Mouse (Mus musculus) layer of hippocampus, adult 8-10 months (tissue): ENCODE measurements at regions not wholly inside any gene's neighbourhood (a gene's known extent, or its start where the extent isn't known, plus 50 kb on each side); places are given as distances from the start of the nearest gene placed in this dataset.

ENCODE experiments used
- DNase-seq, 2 experiments: peaks; one replicate each; pipeline ENCODE4 v3.0.0; 2022; ENCODE audit warnings: low spot score in 2 of 2

- no peak for DNase-seq
These were observed 296.9 kb upstream of the Gm21798 start for GRCm38 (mm10) chr15:64520568-64520967.

GRCm38 (mm10) chr15:64532260-64533120 is 285.0 kb upstream of the Gm21798 start:
- DNase-seq: no peak

GRCm38 (mm10) chr15:64533169-64533795 is 284.2 kb upstream of the Gm21798 start:
- DNase-seq: no peak

- DNase-seq: no peak
These were observed 283.3 kb upstream of the Gm21798 start for GRCm38 (mm10) chr15:64534166-64534565.

GRCm38 (mm10) chr15:64535160-64535559 is 282.3 kb upstream of the Gm21798 start:
- no peak for DNase-seq

- DNase-seq: no peak
These were observed 276.1 kb upstream of the Gm21798 start for GRCm38 (mm10) chr15:64541395-64541794.

GRCm38 (mm10) chr15:64542250-64542901 is 275.1 kb upstream of the Gm21798 start:
- no peak for DNase-seq

GRCm38 (mm10) chr15:64542908-64543307 is 274.6 kb upstream of the Gm21798 start:
- DNase-seq: no peak

GRCm38 (mm10) chr15:64546035-64546434 is 271.5 kb upstream of the Gm21798 start:
- no peak for DNase-seq

GRCm38 (mm10) chr15:64557540-64557939 is 260.0 kb upstream of the Gm21798 start:
- no peak for DNase-seq

- DNase-seq: no peak
These were observed 259.3 kb upstream of the Gm21798 start for GRCm38 (mm10) chr15:64558220-64558619.

GRCm38 (mm10) chr15:64562431-64563111 is 254.9 kb upstream of the Gm21798 start:
- peak; percentile 33 for DNase-seq

GRCm38 (mm10) chr15:64564703-64565102 is 252.8 kb upstream of the Gm21798 start:
- no peak for DNase-seq

- DNase-seq: no peak
These were observed 240.5 kb upstream of the Gm21798 start for GRCm38 (mm10) chr15:64576891-64577535.

GRCm38 (mm10) chr15:64578991-64579390 is 238.5 kb upstream of the Gm21798 start:
- DNase-seq: no peak

GRCm38 (mm10) chr15:64580481-64580880 is 237.0 kb upstream of the Gm21798 start:
- no peak for DNase-seq

- no peak for DNase-seq
These were observed 236.4 kb upstream of the Gm21798 start for GRCm38 (mm10) chr15:64581046-64581445.

GRCm38 (mm10) chr15:64584129-64584528 is 233.4 kb upstream of the Gm21798 start:
- no peak for DNase-seq

- DNase-seq: no peak
These were observed 230.7 kb upstream of the Gm21798 start for GRCm38 (mm10) chr15:64586776-64587175.

- DNase-seq: peak; percentile 19 to 24
These were observed 227.2 kb upstream of the Gm21798 start for GRCm38 (mm10) chr15:64590092-64590881.
